ENCODE assay signal across 32 mouse cellular contexts in the genomic region with DNA sequence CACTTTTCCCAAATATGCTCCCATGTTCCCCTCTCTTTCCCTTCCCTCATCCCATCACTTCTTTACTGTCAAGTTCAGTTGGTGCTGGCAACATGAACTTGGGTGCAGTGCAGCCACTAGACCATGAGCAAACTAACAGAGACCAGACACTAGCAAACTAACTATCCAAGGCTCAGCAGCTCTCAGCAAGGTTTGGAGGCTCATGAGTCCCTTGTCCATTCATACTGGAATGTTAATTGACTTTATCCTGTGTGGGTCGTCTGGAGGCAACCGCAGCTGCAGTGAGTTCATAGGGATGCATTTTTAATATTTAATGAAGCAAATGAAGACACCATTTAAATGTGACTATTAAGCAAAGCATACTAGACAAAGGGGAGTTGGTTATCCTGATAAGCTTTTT.
"Had no signal": no experiment of that assay in that cellular context is flagged by ENCODE, and none has a peak within 500 bp of the region (broad histone marks: within the 10 kb centered on the region; RNA-seq: fewer than 3 reads in every experiment).

No protein-coding gene starts in this region.

- H3K9ac ChIP-seq: limb, embryonic 12.5 days; limb, embryonic 13.5 days; limb, embryonic 15.5 days; liver, embryonic 12.5 days; liver, embryonic 13.5 days; liver, embryonic 14.5 days; liver, embryonic 15.5 days; liver, postnatal 0 days; lung, embryonic 14.5 days; lung, embryonic 15.5 days; midbrain, embryonic 12.5 days; midbrain, embryonic 13.5 days; midbrain, embryonic 15.5 days had no signal

- H3K4me1 ChIP-seq: limb, embryonic 10.5 days; limb, embryonic 12.5 days; limb, embryonic 13.5 days; limb, embryonic 15.5 days; liver, embryonic 12.5 days; liver, embryonic 13.5 days; liver, embryonic 15.5 days; lung, embryonic 15.5 days; megakaryocyte, embryonic 14.5 days; midbrain, embryonic 10.5 days; midbrain, embryonic 12.5 days; midbrain, embryonic 13.5 days; midbrain, embryonic 15.5 days had no signal

- ATAC-seq: liver, embryonic 12.5 days; liver, postnatal 0 days; lung, postnatal 0 days; midbrain, embryonic 13.5 days; midbrain, embryonic 15.5 days; midbrain, embryonic 16.5 days had no signal

- DNase-seq: left cerebral cortex, postnatal 4 days; liver; liver, embryonic 13.5 days; liver, postnatal 0 days; lung, adult 18-20 months; lung, adult 2 months; lung, embryonic 14.5 days; lung, postnatal 10 days; lung, postnatal 14 days; lung, postnatal 36 days; lung, postnatal 4 days; midbrain, embryonic 14.5 days had no signal

- H3K36me3 ChIP-seq: limb, embryonic 10.5 days; limb, embryonic 12.5 days; limb, embryonic 13.5 days; limb, embryonic 15.5 days; liver, embryonic 12.5 days; liver, embryonic 13.5 days; liver, embryonic 15.5 days; lung, embryonic 15.5 days; midbrain, embryonic 10.5 days; midbrain, embryonic 12.5 days; midbrain, embryonic 13.5 days; midbrain, embryonic 15.5 days had no signal

- H3K4me3 ChIP-seq: left cerebral cortex, adult 2 months; limb, embryonic 10.5 days; limb, embryonic 12.5 days; limb, embryonic 13.5 days; limb, embryonic 15.5 days; liver, embryonic 12.5 days; liver, embryonic 13.5 days; liver, embryonic 15.5 days; lung, embryonic 15.5 days; megakaryocyte, embryonic 14.5 days; midbrain, embryonic 10.5 days; midbrain, embryonic 12.5 days; midbrain, embryonic 13.5 days; midbrain, embryonic 15.5 days; myocyte had no signal

- H3K9me3 ChIP-seq: limb, embryonic 10.5 days; limb, embryonic 12.5 days; limb, embryonic 13.5 days; limb, embryonic 15.5 days; liver, embryonic 12.5 days; liver, embryonic 13.5 days; lung, embryonic 15.5 days; megakaryocyte, embryonic 14.5 days; midbrain, embryonic 10.5 days; midbrain, embryonic 12.5 days; midbrain, embryonic 13.5 days; midbrain, embryonic 15.5 days had no signal

- H3K27me3 ChIP-seq: limb, embryonic 12.5 days; limb, embryonic 13.5 days; limb, embryonic 15.5 days; liver, embryonic 12.5 days; liver, embryonic 13.5 days; liver, embryonic 15.5 days; lung, embryonic 15.5 days; megakaryocyte, embryonic 14.5 days; midbrain, embryonic 12.5 days; midbrain, embryonic 13.5 days; midbrain, embryonic 15.5 days had no signal

- H3K4me2 ChIP-seq: limb, embryonic 12.5 days; limb, embryonic 13.5 days; limb, embryonic 15.5 days; liver, embryonic 11.5 days; liver, embryonic 12.5 days; liver, embryonic 13.5 days; liver, embryonic 15.5 days; lung, embryonic 14.5 days; lung, embryonic 15.5 days; midbrain, embryonic 11.5 days; midbrain, embryonic 12.5 days; midbrain, embryonic 13.5 days; midbrain, embryonic 15.5 days had no signal

- H3K27ac ChIP-seq: left cerebral cortex, adult 2 months; limb, embryonic 10.5 days; limb, embryonic 12.5 days; limb, embryonic 13.5 days; limb, embryonic 15.5 days; liver, embryonic 12.5 days; liver, embryonic 13.5 days; liver, embryonic 14.5 days; liver, embryonic 15.5 days; lung, embryonic 15.5 days; macrophage; midbrain, embryonic 10.5 days; midbrain, embryonic 12.5 days; midbrain, embryonic 13.5 days; midbrain, embryonic 15.5 days had no signal
